Mouse (Mus musculus): ENCODE measurements around the gene Stom.

DNA sequence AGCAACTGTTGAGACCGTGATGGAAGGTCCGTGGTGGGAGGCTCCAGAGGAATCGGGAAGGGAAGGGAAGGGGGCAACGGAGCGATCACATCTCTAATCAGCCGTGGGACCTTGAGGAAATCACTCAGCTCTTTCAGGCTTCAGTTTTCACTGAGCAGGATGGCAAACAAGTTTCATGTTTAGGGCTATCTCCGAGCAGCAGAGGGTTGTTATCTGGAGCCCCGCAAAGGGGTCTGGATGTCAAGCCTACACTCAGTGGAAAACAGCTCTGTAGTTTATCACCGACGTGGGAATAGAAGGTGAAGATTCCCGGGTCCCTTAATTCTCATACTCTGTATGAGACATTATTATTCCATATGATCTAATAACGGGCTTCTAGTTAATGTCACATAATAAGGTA is 18.4 kb downstream of the Stom start:
- TF ChIP-seq CTCF (conservative IDR thresholded peaks at IDR 0.05; ENCODE audit: insufficient read depth, insufficient read length, low read depth, low read length): no peak
- no peak for TF ChIP-seq POLR2A (IDR thresholded peaks at IDR 0.05; ENCODE audit: low read depth, low read length)

Data from kidney, adult 2 months (tissue).